Mouse (Mus musculus) liver, embryonic 14.5 days (tissue): ENCODE data around the gene Kazn. TPM values are rescaled to one million over a fixed set of nuclear protein-coding genes. Genes with fewer than 3 reads are reported as not detected.

ENCODE experiments used
- ATAC-seq: fragments of 200-750 bp; cut with Nextera tagmentation; 2 replicates; pipeline ENCODE4 v1.8.0; 2017; ENCODE audit warnings: moderate number of reproducible peaks, mild to moderate bottlenecking, moderate library complexity; ENCODE audit not compliant: insufficient read depth
- DNase-seq, 3 experiments: peaks; one replicate each; pipeline ENCODE4 v3.0.0-alpha.2; 2012 to 2013; ENCODE audit warnings: low read depth in 3 of 3, low spot score in 3 of 3
- H3K27ac ChIP-seq: fragments of 300-500 bp; sonication (generic); 2 replicates; pipeline ENCODE4 v1.5.1; 2014; ENCODE audit warnings: moderate library complexity, mild to moderate bottlenecking, control low read depth, inconsistent platforms
- H3K27me3 ChIP-seq: fragments of 300-500 bp; sonication (generic); 2 replicates; pipeline ENCODE4 v1.6.1; 2014; ENCODE audit warnings: mild to moderate bottlenecking, low read length, moderate library complexity; ENCODE audit not compliant: control insufficient read depth, insufficient read depth
- H3K36me3 ChIP-seq: fragments of 300-500 bp; sonication (generic); replicated peaks from 2 replicates; pipeline ENCODE4 v1.6.1; 2014; ENCODE audit warnings: low read depth; ENCODE audit not compliant: control insufficient read depth, insufficient read depth
- H3K4me1 ChIP-seq, 2 experiments: fragments of 200-500 bp in 1 of 2; fragments of 300-500 bp in 1 of 2; sonication (generic) in 1 of 2; replicated peaks; 2 replicates each; pipeline ENCODE4 v1.6.1; 2012 to 2014; ENCODE audit warnings: antibody characterized with exemption in 1 of 2, inconsistent platforms in 1 of 2, low read length in 1 of 2; ENCODE audit not compliant: control insufficient read depth in 2 of 2, insufficient read depth in 2 of 2
- H3K4me2 ChIP-seq: fragments of 300-500 bp; sonication (generic); 2 replicates; pipeline ENCODE4 v1.6.1; 2014; ENCODE audit warnings: low read depth, mild to moderate bottlenecking, control low read depth, moderate library complexity
- H3K4me3 ChIP-seq, 2 experiments: fragments of 200-500 bp in 1 of 2; fragments of 300-500 bp in 1 of 2; sonication (generic) in 1 of 2; 2 replicates each; pipeline ENCODE4 v1.5.1; 2012 to 2014; ENCODE audit warnings: low read depth in 2 of 2, low read length in 2 of 2, mild to moderate bottlenecking in 2 of 2, control low read depth in 1 of 2, inconsistent platforms in 1 of 2, moderate library complexity in 1 of 2; ENCODE audit not compliant: insufficient read depth in 1 of 2
- H3K9ac ChIP-seq: fragments of 300-500 bp; sonication (generic); replicated peaks from 2 replicates; pipeline ENCODE4 v1.6.1; 2014; ENCODE audit warnings: mild to moderate bottlenecking, control low read depth, moderate library complexity
- H3K9me3 ChIP-seq: fragments of 300-500 bp; sonication (generic); 2 replicates; pipeline ENCODE4 v1.6.1; 2016; ENCODE audit warnings: low read length, mixed read lengths; ENCODE audit not compliant: control insufficient read depth
- CTCF ChIP-seq: IDR thresholded peaks from 2 replicates; pipeline ENCODE4 v1.5.1; 2016; ENCODE audit warnings: antibody characterized with exemption, low read depth, control low read depth
- EP300 ChIP-seq: IDR thresholded peaks from 2 replicates; pipeline ENCODE4 v1.6.1; 2016; ENCODE audit warnings: antibody characterized with exemption, low read depth
- WGBS: fragments of 180-500 bp; shearing (Covaris S2); extraction: QIAGEN DNeasy Blood & Tissue Kit; methylation state at CpG from one replicate; pipeline ENCODE4 v1.1.7; 2014; ENCODE audit not compliant: insufficient replicate concordance; 5-methylcytosine and 5-hydroxymethylcytosine counted together
- polyA plus RNA-seq, 2 experiments: library from polyadenylated mRNA; depleted of rRNA in 1 of 2; stranded (reverse) in 1 of 2; unstranded in 1 of 2; fragments of >200 nt; fragmentation: Nextera tagmentation in 1 of 2; extraction: Ambion mirVana in 1 of 2; gene quantifications; 2 replicates each; pipeline versions ENCODE4 v1.2.1 to v1.2.3; 2012 to 2014

The Kazn gene
- polyA plus RNA-seq, 2 experiments: 0.41 to 0.94 TPM

DNA sequence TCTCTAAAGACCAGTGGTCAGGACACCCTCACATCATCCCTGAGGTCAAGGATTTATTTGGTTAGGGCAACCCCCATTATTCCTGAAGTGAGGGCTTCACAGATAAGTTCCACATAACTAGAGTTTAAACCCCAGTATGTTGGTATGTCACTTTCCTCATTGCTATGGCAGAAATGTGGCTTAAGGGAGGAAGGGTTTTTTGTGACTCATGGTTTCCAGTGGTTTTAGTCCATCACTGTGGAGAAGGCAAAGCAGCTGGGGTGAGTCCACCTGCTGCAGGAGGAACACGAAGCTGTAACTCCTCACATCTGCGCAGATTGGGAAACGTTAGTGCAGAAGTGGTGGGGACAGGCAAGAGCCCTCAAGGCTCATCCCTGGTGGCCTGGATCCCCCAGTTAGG, 62.5 kb downstream of the Kazn start:
- no peak overlapping the region for H3K9ac ChIP-seq
- no peak overlapping the region for H3K27ac ChIP-seq
- peaks cover 0 to 14% of the 10 kb centered on the region in 2 experiments; a peak in 2 of 4 replicates for H3K4me1 ChIP-seq
- H3K27me3 ChIP-seq: no peaks in the 10 kb centered on the region
- H3K4me3 ChIP-seq: no peak overlapping the region
- 54% methylated on average over 3 of the region's 3 CpGs for WGBS
- ATAC-seq (no peak), DNase-seq (no peak)
- H3K36me3 ChIP-seq: no peaks in the 10 kb centered on the region
- H3K4me2 ChIP-seq: no peak overlapping the region
- no peaks in the 10 kb centered on the region for H3K9me3 ChIP-seq
- no peak for TF ChIP-seq EP300
- no peak for TF ChIP-seq CTCF

DNA sequence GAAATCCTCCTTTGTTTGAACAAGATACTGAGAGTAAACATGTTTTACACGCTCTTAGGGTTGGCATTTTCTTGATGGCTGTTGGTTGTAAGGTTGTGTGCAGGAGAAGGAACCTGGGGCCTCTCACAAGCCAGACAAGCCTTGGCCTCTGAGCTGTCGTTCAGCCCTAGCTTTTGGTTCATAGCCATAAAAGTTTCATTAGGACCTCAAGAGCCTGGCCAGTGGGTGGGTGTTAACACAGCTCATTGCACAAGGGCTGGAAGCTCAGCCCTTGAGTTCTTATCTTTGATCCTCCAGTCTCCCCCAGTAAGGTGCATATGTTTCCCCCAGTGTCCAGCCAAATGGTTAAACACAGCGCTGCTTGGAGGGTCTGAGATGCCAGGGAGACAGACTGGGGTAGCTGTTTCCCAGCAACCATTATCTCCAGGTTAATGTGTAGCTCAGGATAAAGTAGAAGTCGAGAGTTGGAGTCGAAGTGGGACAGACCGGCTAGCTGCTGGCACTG, 65.2 kb downstream of the Kazn start:
- H3K4me1 ChIP-seq: peaks cover 0 to 10% of the 10 kb centered on the region in 2 experiments; a peak in 2 of 4 replicates
- DNase-seq (no peak), ATAC-seq (no peak)
- 50% methylated on average over 6 of the region's 6 CpGs for WGBS
- H3K36me3 ChIP-seq: no peaks in the 10 kb centered on the region
- TF ChIP-seq CTCF: no peak
- no peaks in the 10 kb centered on the region for H3K9me3 ChIP-seq
- no peaks in the 10 kb centered on the region for H3K27me3 ChIP-seq
- H3K27ac ChIP-seq: no peak overlapping the region
- no peak overlapping the region for H3K4me3 ChIP-seq
- H3K9ac ChIP-seq: no peak overlapping the region
- H3K4me2 ChIP-seq: no peak overlapping the region

DNA sequence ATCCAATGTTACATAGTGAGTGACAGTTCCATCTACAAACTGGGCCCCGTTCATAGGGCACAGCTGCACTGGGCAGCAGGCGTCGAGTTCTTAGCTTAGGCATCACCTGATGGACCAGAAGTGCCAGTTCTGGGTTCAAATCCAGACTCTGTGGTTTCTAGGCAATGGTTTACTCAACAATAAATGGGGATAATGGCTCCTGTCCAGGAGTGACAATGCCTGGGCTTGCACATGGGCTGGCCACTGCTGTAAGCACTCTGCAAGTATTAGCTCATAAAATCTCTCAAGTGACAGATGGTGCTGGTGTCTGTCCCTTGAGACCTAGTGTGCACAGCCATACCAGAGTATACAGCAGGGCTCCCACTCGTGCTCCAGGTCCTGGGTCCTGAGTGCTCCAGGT, 66.3 kb downstream of the Kazn start:
- DNase-seq (no peak), ATAC-seq (no peak)
- TF ChIP-seq CTCF: no peak
- TF ChIP-seq EP300: no peak
- 62% methylated on average over 4 of the region's 4 CpGs for WGBS
- H3K4me3 ChIP-seq: no peak overlapping the region
- no peak overlapping the region for H3K27ac ChIP-seq
- H3K9ac ChIP-seq: no peak overlapping the region
- no peaks in the 10 kb centered on the region for H3K36me3 ChIP-seq
- H3K4me2 ChIP-seq: no peak overlapping the region
- H3K27me3 ChIP-seq: no peaks in the 10 kb centered on the region
- no peaks in the 10 kb centered on the region for H3K9me3 ChIP-seq
- H3K4me1 ChIP-seq: peaks cover 0 to 10% of the 10 kb centered on the region in 2 experiments; a peak in 2 of 4 replicates

DNA sequence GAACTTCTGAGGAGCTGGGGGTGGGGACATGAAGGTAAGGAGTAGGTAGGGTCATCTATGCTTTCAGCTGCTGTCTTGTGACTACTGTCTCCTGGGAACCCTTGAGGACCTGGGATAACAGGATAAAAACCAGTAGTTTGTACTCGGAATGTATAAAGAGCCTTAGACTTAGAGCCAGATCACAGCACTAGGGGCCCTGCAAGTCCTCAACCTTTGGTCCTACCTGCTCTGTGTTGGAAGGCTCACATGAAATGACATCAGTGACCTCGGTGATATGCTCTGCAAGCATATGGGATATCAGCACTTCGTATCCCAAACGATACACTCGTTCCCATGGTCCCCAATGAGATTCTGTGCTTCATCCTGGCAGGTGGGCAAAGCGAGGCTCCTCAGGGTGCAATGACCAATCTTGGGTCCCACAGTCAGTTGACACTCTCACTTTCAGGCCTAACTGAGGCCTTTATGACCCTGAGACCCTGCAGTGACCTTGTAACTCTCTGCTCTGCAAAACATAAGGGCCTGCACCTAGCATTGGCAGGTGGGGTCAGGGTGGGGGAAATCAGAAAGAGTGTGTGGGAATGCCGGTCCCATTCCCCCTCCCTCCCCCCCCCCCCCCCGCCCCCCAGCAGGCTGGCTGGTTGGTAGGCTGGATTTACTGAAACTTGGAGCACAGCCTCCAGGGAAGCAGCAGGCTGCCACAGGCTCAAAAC, 67.3 kb downstream of the Kazn start:
- H3K9me3 ChIP-seq: no peaks in the 10 kb centered on the region
- H3K27ac ChIP-seq: no peak overlapping the region
- ATAC-seq: no peak
- no peak overlapping the region for H3K9ac ChIP-seq
- H3K27me3 ChIP-seq: no peaks in the 10 kb centered on the region
- H3K36me3 ChIP-seq: no peaks in the 10 kb centered on the region
- WGBS: 58% methylated on average over 7 of the region's 8 CpGs
- H3K4me1 ChIP-seq: peaks cover 0 to 10% of the 10 kb centered on the region in 2 experiments; a peak in 2 of 4 replicates
- TF ChIP-seq CTCF (no peak), EP300 (no peak)
- no peak for DNase-seq
- no peak overlapping the region for H3K4me2 ChIP-seq
- no peak overlapping the region for H3K4me3 ChIP-seq

DNA sequence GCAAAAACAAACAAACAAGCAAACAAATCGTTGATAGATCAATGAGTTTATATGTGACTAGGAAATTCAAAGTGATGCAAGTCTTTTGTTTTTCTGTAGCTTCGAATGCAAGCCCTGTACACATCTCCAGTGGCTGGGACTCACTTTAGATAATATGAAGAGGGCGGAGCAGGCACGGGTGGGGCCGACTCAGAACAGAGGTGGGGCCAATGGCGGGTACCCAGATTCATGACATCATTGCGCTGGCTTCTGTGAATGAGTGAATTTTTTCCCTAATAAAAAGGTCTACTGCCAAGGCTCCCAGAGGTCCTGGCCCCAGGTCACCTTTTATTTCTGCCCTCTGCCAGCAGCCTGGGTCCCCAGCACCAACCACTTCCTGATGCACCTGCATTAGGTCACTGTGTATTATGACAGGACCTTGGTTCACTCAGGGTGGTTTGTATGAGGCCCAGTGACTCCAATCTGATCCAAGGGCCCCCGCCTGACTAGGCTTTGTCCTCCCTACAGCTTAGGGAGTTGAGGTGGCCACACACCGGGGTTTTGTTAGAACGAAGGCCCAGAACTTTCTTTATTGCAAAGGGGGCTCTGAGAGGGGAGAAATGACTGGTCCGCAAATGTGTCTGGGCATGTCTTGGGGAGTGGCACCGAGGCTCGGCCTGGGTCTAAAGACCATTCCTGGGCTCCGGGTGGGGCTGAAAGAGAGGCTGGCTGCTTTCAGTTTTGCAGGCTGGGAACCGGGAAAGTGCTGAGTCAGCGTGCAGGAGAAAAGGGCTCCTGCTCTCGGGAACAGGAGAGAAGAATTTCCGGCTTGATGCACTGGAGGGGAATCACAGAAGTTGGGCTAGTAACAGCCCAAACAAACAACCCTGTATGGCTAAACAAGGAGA, 68.1 kb downstream of the Kazn start:
- Histone ChIP-seq H3K4me1 (peaks cover 0 to 13% of the 10 kb centered on the region in 2 experiments; a peak in 2 of 4 replicates), H3K36me3 (no peaks in the 10 kb centered on the region), H3K27me3 (no peaks in the 10 kb centered on the region), H3K27ac (no peak overlapping the region), H3K4me3 (no peak overlapping the region), H3K9me3 (no peaks in the 10 kb centered on the region), H3K9ac (no peak overlapping the region), H3K4me2 (no peak overlapping the region)
- WGBS: 46% methylated on average over 18 of the region's 18 CpGs
- TF ChIP-seq CTCF (no peak), EP300 (no peak)
- ATAC-seq (no peak), DNase-seq (no peak)
